Mouse (Mus musculus) ES-E14 (cell line): ENCODE measurements around the gene Cerk. TPM values are rescaled to one million over a fixed set of nuclear protein-coding genes. Genes with fewer than 3 reads are reported as not detected.
A peak's percentile ranks its signal among the peaks of the same experiment; 100 is the strongest.
"Not testable (repeated sequence)": the region's sequence is repeated elsewhere in the genome, so short reads cannot be mapped to it uniquely, and the experiment has no call there.

Source experiments
- DNase-seq: peaks from one replicate; pipeline ENCODE4 v3.0.0-alpha.2; 2013; ENCODE audit warnings: low read depth, low spot score
- H3K27ac ChIP-seq: 2 replicates; pipeline ENCODE4 v1.5.1; 2012; ENCODE audit warnings: low read depth, mild to moderate bottlenecking, low read length, moderate library complexity, mixed read lengths; ENCODE audit not compliant: poor library complexity, insufficient read depth, severe bottlenecking
- H3K36me3 ChIP-seq: 2 replicates; pipeline ENCODE4 v1.6.1; 2012; ENCODE audit warnings: mild to moderate bottlenecking, low read length, moderate library complexity, mixed read lengths; ENCODE audit not compliant: control insufficient read depth, poor library complexity, insufficient read depth, severe bottlenecking
- H3K4me1 ChIP-seq, 2 experiments: fragments of 150-350 bp in 1 of 2; sonication (generic) in 1 of 2; 2 replicates each; pipeline ENCODE4 v1.6.1; 2012; ENCODE audit warnings: low read length in 2 of 2, mild to moderate bottlenecking in 1 of 2, mixed read lengths in 1 of 2; ENCODE audit not compliant: control insufficient read depth in 2 of 2, insufficient read depth in 2 of 2, poor library complexity in 1 of 2
- H3K4me3 ChIP-seq, 2 experiments: fragments of 150-350 bp in 1 of 2; sonication (generic) in 1 of 2; 2 replicates each; pipeline ENCODE4 v1.5.1; 2012; ENCODE audit warnings: low read length in 2 of 2, low read depth in 1 of 2, mild to moderate bottlenecking in 1 of 2, mixed read lengths in 1 of 2; ENCODE audit not compliant: insufficient read depth in 1 of 2, poor library complexity in 1 of 2, severe bottlenecking in 1 of 2
- H3K9ac ChIP-seq: 2 replicates; pipeline ENCODE4 v1.6.1; 2012; ENCODE audit warnings: low read depth, mild to moderate bottlenecking, low read length, mixed read lengths; ENCODE audit not compliant: poor library complexity, insufficient read depth, severe bottlenecking
- H3K9me3 ChIP-seq: fragments of 150-350 bp; sonication (generic); 2 replicates; pipeline ENCODE4 v1.6.1; 2012; ENCODE audit warnings: low read depth, mild to moderate bottlenecking, low read length; ENCODE audit not compliant: control insufficient read depth, insufficient read depth
- CHD2 ChIP-seq: IDR thresholded peaks from 2 replicates; pipeline ENCODE4 v1.6.1; 2014; ENCODE audit warnings: mild to moderate bottlenecking, low read depth, low read length, inconsistent platforms
- HCFC1 ChIP-seq: IDR thresholded peaks from 2 replicates; pipeline ENCODE4 v1.6.1; 2012; ENCODE audit warnings: low read length, inconsistent platforms, borderline replicate concordance; ENCODE audit not compliant: insufficient read depth
- MAFK ChIP-seq: IDR thresholded peaks from 2 replicates; pipeline ENCODE4 v1.6.1; 2014; ENCODE audit warnings: mild to moderate bottlenecking, low read depth, low read length, inconsistent platforms; ENCODE audit not compliant: insufficient read depth
- ZC3H11A ChIP-seq: IDR thresholded peaks from 2 replicates; pipeline ENCODE4 v1.6.1; 2012; ENCODE audit warnings: low read depth, mild to moderate bottlenecking, inconsistent platforms, low read length, borderline replicate concordance
- ZNF384 ChIP-seq: IDR thresholded peaks from 2 replicates; pipeline ENCODE4 v1.6.1; 2012; ENCODE audit warnings: low read depth, low read length, inconsistent platforms
- in situ Hi-C, 2 experiments: fragments of 600-800 bp; cut with MboI; formaldehyde crosslinking; loops; one replicate each; pipeline ENCODE4 v1.15.1; 2025; ENCODE audit warnings: low sequenced_read_pairs in 2 of 2, inconsistent platforms in 1 of 2; ENCODE audit not compliant: unreplicated experiment in 2 of 2
- total RNA-seq: library from RNA; depleted of rRNA; stranded (reverse); fragments of 300-350 nt; gene quantifications from 2 replicates; pipeline ENCODE4 v1.2.3, GENCODE M21; 2012

Gene Cerk
- total RNA-seq, 1 experiment = 3.4 TPM

GRCm38 (mm10) chr15:86226221-86226620 lies 40.3 kb upstream of the Cerk start:
- H3K36me3 ChIP-seq = no peaks in the 10 kb centered on the region
- H3K4me1 ChIP-seq = no peaks in the 10 kb centered on the region
- no peak for DNase-seq
- TF ChIP-seq ZNF384 = no peak
- TF ChIP-seq MAFK = no peak
- TF ChIP-seq CHD2 = no peak
- no peak for TF ChIP-seq HCFC1
- no peak for TF ChIP-seq ZC3H11A
- H3K27ac ChIP-seq = no peak overlapping the region
- no peaks in the 10 kb centered on the region for H3K9me3 ChIP-seq
- no peak overlapping the region for H3K9ac ChIP-seq
- no peak overlapping the region for H3K4me3 ChIP-seq
- in situ Hi-C loops = no loop called here

DNA sequence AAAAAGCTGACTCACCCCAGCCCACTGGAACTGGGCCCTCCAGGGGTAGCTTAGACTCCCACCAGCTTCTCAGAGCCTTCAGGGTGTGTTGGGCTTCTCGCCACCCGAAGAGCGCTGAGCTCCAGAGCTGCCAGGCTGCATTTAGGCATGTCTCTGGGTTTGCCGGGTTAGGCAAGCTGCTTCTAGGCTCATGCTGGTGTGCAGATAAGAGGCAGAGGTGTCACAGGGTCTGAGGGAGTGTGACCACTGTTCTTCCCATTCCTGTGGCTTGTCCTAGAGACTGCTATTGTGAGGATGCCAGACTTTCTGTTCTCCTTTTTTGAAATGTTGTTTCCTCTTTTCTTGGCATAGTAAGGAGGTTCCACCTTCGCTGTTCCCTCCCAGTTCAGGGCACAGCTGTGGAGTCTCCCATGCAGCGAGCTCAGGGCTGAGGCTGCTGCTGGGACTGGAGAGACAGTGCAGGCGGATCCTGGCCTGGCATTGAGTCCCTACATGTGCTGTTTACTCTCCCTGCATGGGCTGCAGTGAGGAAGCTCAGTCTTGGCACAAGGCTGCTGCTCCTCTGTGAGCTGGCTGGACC lies 39.1 kb upstream of the Cerk start:
- H3K27ac ChIP-seq = no peak overlapping the region
- H3K4me3 ChIP-seq = no peak overlapping the region
- 0 out of 4 replicates have a peak, but pooled peaks cover 0 to 2% of the 10 kb centered on the region in 2 experiments for H3K4me1 ChIP-seq
- H3K9ac ChIP-seq = no peak overlapping the region
- in situ Hi-C loops = no loop called here
- H3K9me3 ChIP-seq = no peaks in the 10 kb centered on the region
- no peaks in the 10 kb centered on the region for H3K36me3 ChIP-seq
- DNase-seq = no peak
- TF ChIP-seq HCFC1 (no peak), ZC3H11A (no peak), ZNF384 (no peak), CHD2 (no peak), MAFK (no peak)

- H3K9ac ChIP-seq, H3K4me1 ChIP-seq, H3K27ac ChIP-seq, H3K4me3 ChIP-seq, H3K36me3 ChIP-seq, H3K9me3 ChIP-seq, DNase-seq, in situ Hi-C loops: not testable (repeated sequence)
Observed at GRCm38 (mm10) chr15:86221901-86222300, 36.0 kb upstream of the Cerk start.

DNA sequence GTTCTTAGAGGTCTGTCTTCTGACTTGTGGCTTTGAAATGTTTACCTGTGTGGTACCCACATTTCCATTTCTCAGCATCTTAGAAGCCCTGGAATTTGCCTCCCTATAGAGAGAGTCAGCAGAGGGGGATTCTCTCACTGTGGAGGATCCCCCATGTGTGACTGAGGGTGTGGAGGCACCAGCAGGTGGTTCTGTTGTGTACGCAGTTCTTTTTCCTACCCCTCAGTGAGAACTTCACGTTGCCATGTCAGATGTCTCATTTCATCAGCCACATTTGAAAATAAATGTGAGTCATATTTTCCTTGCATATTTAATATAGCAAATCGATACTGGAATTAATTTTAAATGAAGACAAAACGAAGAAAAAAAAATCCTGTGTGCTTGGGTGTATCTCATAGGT lies 35.4 kb upstream of the Cerk start:
- no peaks in the 10 kb centered on the region for H3K36me3 ChIP-seq
- H3K4me3 ChIP-seq = no peak overlapping the region
- H3K9me3 ChIP-seq = no peaks in the 10 kb centered on the region
- no peak for TF ChIP-seq ZNF384
- no peak for TF ChIP-seq HCFC1
- no peak for TF ChIP-seq MAFK
- TF ChIP-seq CHD2 = no peak
- TF ChIP-seq ZC3H11A = no peak
- no peak overlapping the region for H3K27ac ChIP-seq
- H3K9ac ChIP-seq = no peak overlapping the region
- 0 out of 4 replicates have a peak, but pooled peaks cover 0 to 2% of the 10 kb centered on the region in 2 experiments for H3K4me1 ChIP-seq
- DNase-seq = no peak
- in situ Hi-C loops = no loop called here

DNA sequence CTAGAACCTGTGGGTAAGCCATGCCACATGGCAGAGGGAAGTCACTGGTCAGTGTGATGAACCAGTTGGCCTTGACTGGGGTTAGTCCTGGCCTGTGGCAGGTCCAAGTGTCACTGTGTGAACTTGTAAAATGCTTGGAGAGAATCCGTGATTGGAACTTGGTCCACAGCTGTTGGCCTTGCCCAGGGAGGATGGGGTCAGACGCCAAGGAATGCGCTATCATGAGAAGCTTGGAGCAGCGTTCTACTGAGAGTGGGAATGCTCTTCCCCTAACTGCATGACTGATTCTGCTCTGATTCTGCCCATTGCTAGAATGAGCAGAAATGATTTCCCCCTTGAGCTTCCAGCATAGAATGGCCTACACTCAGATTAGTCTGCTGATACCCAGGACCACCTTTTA lies 34.8 kb upstream of the Cerk start:
- H3K27ac ChIP-seq = peak overlapping the region; percentile 15; the same call in 1 of the 2 replicates
- no peak for TF ChIP-seq ZC3H11A
- TF ChIP-seq HCFC1 = no peak
- TF ChIP-seq CHD2 = no peak
- TF ChIP-seq MAFK = no peak
- no peak for TF ChIP-seq ZNF384
- no peaks in the 10 kb centered on the region for H3K9me3 ChIP-seq
- no peak overlapping the region for H3K9ac ChIP-seq
- in situ Hi-C loops = no loop called here
- H3K4me1 ChIP-seq = 0 out of 4 replicates have a peak, but pooled peaks cover 0 to 2% of the 10 kb centered on the region in 2 experiments
- DNase-seq = no peak
- no peaks in the 10 kb centered on the region for H3K36me3 ChIP-seq
- no peak overlapping the region for H3K4me3 ChIP-seq
